Mouse (Mus musculus): ENCODE measurements at regions not wholly inside any gene's neighbourhood (a gene's known extent, or its start where the extent isn't known, plus 50 kb on each side); places are given as distances from the start of the nearest gene placed in this dataset.

GRCm38 (mm10) chr8:35935034-35935433, 169.4 kb downstream of the Gm19410 start:
- DNase-seq, result no peak

DNA sequence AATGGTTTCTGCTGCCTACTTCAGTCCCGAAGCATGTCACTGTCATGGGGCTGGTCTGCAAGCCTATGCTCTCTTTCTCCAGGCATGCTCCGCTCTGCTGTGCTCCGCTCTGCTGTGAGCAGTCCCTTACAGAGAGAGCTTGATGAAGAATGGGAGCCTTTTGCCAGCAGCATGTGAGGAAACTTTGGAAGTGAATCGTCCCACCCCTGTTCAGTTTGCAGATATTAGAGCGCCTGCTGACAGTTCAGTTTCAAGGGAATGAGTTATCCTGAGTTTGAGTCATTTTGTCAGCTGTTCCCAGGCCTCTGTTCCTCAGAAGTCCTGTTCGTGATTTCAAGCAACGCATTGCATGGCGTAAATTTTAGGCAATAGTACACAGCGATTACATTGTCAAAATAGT, 173.6 kb downstream of the Gm19410 start:
- DNase-seq, result no peak

DNA sequence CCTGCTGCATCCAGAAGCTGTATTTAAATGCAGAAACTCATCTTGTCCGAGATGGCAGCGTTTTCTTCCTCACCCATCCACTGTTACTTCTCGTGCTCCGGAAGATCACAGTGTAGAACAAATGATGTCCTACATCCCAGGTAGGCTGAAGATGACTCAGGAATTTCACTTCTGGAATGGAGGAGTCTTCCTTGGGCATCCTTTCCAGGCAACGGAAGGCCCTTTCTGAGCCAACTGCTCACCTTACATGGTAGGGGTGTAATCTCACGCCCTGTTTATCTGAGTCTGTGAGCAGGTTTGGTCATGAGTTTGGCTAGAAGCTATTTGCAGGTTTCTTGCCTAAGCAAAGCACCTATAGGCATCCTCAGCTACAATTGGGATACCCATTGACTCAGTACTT, 176.9 kb downstream of the Gm19410 start:
- DNase-seq, result no peak

DNA sequence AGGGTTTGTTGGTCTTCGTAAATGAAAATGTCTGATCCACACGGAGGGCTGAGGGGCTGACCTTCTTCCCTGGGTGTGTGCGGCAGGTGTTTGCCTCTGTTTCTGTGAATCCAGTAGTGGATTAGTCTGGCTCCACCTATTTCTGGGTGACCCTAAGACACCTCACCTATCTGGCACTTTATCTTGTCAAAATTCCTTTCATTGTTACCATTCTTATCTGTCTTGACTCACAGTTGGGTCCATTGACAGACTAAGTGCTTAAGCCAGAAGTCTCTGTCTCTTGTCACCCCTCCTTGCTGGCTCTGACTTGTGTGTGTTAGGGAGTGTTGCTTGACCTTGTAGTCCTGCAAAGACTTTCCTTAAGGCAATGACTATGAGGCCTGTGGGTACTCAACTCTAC, 178.1 kb downstream of the Gm19410 start:
- no peak for DNase-seq

- DNase-seq, result no peak
Measured at GRCm38 (mm10) chr8:35944461-35944860, 178.9 kb downstream of the Gm19410 start.

DNA sequence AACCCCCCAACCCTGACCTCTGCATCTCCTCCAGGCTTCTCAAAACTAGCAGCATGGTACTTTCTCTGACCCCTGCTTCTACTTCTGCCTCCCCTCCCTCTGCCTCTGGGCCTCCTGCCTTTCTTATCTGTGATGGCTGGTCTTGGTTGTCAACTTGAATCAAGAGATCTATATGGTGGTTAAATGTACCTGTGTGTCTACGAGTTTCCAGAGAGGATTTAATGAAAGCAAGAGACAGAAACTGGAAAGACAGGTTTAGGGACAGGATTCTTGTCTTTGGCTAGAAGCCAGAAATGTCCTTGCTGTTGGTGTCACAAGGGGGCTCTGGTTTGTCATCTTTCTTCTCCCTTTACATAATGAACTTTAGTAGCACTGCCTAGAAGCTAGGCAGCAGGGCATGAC, 180.9 kb downstream of the Gm19410 start:
- DNase-seq, result no peak

- no peak for DNase-seq
Measured at GRCm38 (mm10) chr8:35948146-35948545, 182.6 kb downstream of the Gm19410 start.

DNA sequence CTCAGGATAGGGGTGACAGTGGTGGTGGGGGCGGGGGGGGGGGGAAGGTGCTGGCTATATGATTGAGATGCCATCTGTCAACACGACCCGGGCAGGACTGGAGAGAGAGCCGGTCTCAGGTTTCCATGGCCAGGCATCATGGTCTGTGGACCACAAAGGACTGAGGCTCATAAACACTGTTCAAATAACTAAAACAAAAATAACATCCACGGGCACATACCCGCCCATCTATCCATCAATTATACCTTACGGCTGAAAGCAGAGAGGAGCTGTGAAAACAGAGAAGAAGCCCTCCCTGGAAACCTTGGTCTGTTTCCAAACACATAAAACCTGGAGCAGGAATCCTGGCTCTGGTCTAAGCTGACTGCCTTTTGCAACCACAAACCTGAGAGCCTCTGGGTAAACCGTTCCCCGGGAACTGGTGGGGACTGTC, 183.2 kb downstream of the Gm19410 start:
- no peak for DNase-seq

GRCm38 (mm10) chr8:35955506-35955905, 189.9 kb downstream of the Gm19410 start:
- no peak for DNase-seq

DNA sequence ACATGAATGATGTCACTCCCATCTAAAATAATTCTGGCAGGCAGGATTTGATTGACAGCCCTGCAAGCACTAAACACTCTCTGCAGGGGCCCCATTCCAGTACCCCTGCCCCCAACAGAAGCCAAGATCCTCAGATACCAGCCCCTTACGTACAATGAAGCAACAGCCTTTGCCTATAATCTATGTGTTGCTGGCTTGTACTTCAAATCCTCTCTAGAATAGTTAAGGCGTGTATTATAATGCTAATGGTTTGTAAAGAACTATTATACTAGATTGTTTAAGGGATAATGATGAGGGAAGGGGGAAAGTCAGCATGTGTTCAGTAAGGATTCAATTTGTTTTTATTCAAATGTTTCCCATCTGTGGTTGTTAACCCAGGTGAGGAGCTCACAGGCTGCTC, 190.7 kb downstream of the Gm19410 start:
- DNase-seq, result no peak

DNA sequence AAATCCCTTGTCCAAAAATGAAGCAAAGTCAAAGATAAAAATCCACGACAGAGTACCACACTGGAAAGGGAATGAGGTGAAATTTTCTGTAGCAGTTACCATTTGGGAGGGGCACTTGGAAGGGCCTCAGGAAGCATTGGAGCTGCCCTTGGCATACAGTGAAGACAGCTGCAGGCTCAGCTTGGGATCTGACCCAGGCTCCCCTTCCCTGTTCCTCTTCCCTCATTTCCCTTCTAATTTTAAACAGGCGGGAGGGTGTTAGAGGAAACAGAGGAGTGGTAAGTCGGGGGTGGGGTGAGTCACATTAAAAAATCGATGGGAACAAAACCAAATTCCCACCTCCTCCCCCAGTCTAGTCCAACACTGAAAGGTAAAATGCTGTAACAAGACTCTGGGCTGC, 193.6 kb downstream of the Gm19410 start:
- peak; percentile 15 for DNase-seq

DNA sequence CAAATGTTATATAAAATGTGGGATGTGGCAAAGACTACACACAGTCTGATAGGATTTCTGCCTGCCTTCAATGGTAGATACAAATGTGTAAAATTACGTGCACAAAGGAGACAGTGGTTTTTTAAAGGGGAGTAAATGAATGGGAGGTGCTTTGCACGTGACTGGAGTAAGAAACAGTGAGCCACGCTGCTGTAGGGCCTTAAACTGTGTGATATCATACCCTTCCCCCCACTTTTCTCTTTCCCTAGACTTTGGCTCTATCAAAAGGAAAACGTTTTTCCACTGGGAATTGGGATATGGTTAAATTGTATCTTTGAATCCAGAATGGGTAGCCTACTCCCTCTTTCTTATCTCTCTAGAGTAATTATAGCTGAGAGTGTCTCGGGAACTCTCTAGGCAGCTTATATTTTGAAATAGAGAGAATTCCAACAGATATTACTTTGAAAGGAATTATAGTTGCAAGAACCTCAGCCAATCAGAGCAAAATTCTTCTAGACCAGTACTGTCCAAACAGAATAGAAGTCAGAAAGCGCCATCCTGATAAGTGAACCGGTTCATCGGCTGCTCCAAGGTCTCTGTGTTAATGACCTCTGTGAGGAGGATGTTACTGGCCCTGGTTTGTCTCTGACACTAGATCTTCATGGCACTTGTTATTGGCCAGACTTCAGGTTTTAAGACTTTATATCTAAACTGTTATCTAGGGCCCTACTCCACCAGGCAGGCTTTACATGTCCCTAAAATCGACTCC, 195.5 kb downstream of the Gm19410 start:
- DNase-seq, result no peak

GRCm38 (mm10) chr8:35961615-35962220, 196.1 kb downstream of the Gm19410 start:
- DNase-seq, result peak; percentile 17

GRCm38 (mm10) chr8:35964932-35965331, 199.3 kb downstream of the Gm19410 start:
- DNase-seq, result no peak

DNA sequence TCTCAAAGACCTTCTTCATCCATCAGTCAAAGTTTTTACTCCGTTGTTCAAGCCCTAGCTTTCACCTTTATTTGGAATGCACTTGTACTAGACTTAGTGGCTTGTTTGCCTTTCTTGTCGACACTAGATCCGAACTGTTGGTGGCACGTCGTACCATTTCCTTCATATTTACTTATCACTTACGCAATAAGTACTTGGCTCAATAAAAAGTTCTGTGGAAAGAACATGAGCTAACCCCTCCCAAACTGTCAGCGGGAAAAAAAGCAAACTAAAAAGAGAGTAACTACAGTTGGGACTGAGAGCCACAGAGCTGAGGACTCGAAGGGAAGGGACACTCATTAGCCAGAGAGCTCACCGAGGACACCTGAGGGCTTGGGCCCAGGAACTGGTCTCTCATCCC, 202.8 kb downstream of the Gm19410 start:
- DNase-seq, result no peak

DNA sequence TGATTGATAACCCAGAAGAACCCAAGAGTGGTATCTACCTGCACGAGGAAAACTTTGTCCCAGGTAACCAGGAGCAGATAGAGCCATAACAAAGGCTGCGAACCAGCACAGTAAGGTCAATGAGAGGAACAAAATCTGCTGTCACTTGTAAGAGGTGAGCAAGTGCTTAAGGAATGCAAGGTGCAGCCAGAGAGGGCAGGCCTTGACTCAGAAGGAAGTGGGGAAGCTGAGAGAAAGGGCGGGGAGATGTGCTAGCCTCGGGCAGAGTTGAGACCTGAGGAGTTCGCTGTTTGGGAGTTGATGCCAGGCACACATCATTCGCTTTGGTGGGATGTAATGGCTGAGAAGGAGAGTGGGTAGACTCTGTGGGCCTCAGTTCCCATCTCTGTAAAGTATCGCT, 205.5 kb downstream of the Gm19410 start:
- DNase-seq, result no peak

- DNase-seq, result peak; percentile 11
Measured at GRCm38 (mm10) chr8:35974323-35975029, 208.9 kb downstream of the Gm19410 start.

DNA sequence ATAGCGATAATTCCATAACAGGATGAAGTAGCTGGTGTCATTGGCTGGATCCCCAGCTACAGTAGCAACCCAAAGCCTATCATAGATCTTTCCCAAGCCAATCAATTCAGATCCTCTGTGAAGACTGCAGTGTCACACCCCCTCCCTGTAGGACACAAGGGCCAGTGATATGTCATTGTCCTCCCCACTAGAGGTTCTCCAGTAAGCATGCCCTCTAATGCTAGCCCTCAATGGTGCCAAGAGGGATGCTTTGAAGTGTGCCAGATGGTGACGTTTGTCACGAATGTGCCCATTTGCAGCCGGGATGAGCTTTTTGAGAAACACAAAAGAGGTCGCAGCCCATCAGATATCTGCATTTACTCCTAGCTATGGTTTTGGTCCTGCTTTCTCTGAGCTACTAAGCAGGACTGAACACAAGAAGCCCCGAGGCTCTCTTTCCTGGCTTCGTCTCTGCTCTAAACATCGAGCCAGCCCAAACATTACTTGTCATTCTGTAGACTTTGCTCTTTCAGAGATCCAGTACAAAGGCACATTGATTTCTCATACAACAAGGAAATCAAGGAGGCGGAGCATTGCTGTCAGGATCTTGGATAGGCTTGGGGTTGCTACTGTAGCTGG, 214.2 kb downstream of the Gm19410 start:
- no peak for DNase-seq

GRCm38 (mm10) chr8:35983083-35983482, 217.5 kb downstream of the Gm19410 start:
- no peak for DNase-seq

DNA sequence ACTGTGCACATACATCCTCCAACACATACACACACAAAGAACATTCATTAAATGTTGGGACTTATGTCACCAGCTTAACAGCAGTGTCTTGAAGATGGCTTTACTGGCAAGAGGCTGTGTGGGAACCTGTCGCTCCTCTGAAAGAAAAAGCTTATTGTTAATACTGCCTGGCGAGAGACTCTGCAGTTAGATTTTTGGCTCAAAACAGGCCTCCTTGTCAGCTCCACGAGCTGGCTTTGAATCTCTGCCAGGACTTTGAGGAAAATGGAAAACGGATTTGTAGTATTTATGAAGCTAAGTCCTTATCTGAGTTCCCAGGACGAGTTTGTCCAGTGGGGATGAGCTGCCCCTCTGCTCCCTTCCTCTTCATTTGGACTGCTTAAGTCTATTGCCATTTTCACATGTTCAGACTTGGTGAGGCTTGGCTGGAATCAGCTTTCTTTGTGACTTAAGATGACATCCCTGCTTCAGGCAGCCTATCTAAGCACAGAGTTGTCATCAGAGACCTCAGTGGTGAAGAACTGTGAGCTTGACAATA, 219.6 kb downstream of the Gm19410 start:
- no peak for DNase-seq

GRCm38 (mm10) chr8:35987327-35987726, 221.7 kb downstream of the Gm19410 start:
- no peak for DNase-seq

- DNase-seq, result no peak
Measured at GRCm38 (mm10) chr8:35991013-35991412, 225.4 kb downstream of the Gm19410 start.
